Mouse (Mus musculus) gastrocnemius, postnatal 14 days (tissue): ENCODE results near the gene Ubtd1. TPM values are rescaled to one million over a fixed set of nuclear protein-coding genes. Genes with fewer than 3 reads are reported as not detected.
A peak's percentile ranks its signal among the peaks of the same experiment; 100 is the strongest.
"Not testable (repeated sequence)": the region's sequence is repeated elsewhere in the genome, so short reads cannot be mapped to it uniquely, and the experiment has no call there.

ENCODE experiments used
- DNase-seq: peaks from one replicate; pipeline ENCODE4 v3.0.0; 2021; ENCODE audit warnings: mixed read lengths
- intact Hi-C: fragments of 180-260 bp; cut with DNase I; formaldehyde crosslinking; loops from one replicate; pipeline ENCODE4 v1.15.1; 2025; ENCODE audit warnings: low total_unique reads
- total RNA-seq, 2 experiments: library from RNA; stranded (reverse); gene quantifications; 2 replicates each; pipeline ENCODE4 v1.2.3; 2021

Gene Ubtd1
- total RNA-seq, 2 experiments from 2014 or later = 14.8 to 17.4 TPM

DNA sequence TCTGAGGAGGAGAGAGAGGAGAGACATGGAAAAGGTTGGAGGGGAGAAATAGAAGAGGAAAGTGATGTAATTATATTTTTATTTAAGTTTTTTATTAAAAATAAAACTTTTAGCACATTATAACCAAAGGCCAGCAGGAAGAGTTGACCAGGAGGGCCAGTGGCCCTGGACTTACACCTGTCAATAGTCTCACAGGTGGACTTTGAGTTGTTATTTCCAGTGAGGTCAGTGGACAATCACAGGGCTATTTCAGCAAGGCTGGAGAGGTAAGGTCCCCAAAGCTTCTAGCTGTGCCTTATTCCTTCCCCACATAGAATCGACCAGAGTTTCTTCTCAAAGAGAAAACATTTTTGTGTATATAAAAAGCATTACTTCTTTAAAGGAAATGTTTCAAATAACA is 68.7 kb downstream of the Ubtd1 start:
- DNase-seq = no peak
- intact Hi-C loops = no loop called here

DNA sequence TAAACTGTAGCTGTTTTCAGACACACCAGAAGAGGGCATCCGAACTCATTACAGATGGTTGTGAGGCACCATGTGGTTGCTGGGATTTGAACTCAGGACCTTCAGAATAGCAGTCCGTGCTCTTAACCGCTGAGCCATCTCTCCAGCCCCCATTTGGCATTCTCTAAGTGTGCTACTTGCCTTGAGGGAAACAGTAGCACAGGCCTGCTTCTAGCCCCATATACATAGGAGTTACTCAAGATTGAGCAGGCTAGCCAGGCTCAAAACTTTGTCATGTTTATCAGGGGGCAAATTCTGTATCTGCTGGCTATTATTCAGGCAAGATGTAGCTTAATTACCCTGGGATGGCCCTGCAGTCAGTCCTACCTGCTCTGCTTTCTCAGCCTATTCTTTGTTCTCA is 69.8 kb downstream of the Ubtd1 start:
- intact Hi-C loops = no loop called here
- DNase-seq = no peak

DNA sequence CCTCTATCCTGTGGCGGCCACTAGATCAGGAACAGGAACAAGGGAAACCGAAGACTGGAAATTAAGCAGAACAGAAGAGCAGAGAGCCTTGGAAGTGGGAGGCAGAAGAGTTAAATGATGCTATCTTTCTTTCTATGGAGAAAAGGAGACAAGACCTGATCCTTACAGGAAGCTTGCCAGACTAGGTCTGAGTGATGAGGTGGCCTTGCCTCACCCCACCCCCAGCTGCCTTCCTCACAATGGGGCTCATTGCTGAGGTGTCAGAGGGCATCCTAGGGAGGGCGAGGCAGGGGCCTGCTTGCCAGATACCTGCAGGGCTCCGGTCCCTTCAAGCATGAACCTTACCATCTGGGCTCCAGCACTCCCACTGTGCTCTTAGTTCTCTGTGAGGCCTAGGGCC is 70.4 kb downstream of the Ubtd1 start, which contains the start of gene 4933411K16Rik:
TSS of gene 4933411K16Rik (plus strand) at position 301 of the 400 bp plus-strand sequence.
- DNase-seq = no peak
- intact Hi-C loops = no loop called here

DNA sequence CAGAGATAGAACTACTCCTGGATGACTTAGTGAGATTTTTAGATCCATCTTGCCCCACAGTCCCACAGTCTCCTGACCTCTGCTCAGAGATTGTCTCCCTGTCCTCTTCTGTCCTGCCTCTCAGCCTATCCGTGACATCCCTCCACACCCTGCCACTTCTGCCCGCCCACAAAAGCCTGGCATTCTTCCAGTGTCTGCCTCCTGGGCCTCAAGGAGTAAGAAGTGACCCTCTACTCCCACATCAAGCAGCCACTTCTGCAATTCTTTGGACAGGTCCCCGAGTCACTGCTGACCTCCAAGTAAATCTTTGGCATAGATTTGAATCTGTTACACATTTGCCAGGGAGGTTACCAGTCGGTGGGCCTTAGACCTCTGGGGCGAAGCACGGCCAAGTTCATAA is 72.7 kb downstream of the Ubtd1 start:
- no peak for DNase-seq
- intact Hi-C loops = no loop called here

- intact Hi-C loops = no loop called here
- peak; percentile 82 for DNase-seq
Observed at GRCm38 (mm10) chr19:42055881-42056280, 74.3 kb downstream of the Ubtd1 start.

DNA sequence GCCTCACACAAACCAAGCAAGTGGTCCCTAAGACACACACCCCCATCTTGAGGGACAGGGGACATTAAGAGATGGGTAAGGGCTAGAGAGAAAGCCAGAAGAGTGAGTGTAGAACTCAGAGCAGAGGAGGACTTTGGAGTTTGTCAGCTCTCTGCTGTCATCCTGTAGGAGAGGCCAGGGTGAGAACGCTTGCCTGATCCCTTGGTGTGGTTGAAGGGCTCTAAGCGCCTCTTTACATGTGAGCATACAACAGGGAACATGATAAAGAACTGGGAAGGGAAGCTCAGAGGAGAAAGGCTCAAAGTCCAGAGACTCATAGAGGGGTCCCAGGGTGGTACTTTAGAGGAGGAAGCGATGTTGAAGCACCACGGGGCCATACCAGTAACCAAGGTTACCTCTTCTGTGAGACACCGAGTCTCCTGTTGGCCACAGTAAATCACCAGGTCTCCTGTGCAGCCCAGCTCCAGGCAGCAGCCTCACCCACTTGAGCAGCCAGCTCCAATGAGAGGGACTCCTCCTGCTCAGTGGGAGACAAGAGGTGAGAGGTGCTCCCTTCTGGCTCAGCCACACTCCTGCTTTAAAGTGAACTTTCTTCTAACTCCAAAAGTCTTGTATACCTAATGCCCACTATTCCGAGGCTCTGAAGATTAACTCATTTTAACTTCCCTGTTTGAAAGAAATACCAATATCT is 75.3 kb downstream of the Ubtd1 start:
- DNase-seq = no peak
- intact Hi-C loops = no loop called here

- no peak for DNase-seq
Observed at GRCm38 (mm10) chr19:42058426-42058825, 76.9 kb downstream of the Ubtd1 start.

DNA sequence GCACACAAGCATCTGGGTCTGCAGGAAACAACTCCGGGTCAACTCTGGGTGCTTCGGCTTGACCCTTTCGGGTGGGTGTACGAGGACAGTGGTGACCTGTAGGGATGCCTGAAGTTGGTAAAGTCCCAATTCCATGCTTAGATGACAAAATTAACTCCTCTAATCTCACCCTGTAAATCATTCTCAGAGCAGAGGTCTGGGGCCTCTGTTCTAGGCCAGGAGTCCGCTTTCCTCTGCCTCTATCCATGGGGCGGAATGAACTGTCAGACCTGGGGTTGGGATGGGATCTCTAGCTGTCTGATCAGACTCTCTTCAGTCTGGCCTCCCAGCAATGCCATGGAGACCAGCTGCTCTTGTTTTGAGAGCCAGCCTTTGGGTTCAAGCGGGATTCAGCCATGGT is 79.9 kb downstream of the Ubtd1 start:
- intact Hi-C loops = no loop called here
- DNase-seq = no peak

More at GRCm38 (mm10) chr19:42058426-42058825, 76.9 kb downstream of the Ubtd1 start:
- intact Hi-C loops = no loop called here

DNA sequence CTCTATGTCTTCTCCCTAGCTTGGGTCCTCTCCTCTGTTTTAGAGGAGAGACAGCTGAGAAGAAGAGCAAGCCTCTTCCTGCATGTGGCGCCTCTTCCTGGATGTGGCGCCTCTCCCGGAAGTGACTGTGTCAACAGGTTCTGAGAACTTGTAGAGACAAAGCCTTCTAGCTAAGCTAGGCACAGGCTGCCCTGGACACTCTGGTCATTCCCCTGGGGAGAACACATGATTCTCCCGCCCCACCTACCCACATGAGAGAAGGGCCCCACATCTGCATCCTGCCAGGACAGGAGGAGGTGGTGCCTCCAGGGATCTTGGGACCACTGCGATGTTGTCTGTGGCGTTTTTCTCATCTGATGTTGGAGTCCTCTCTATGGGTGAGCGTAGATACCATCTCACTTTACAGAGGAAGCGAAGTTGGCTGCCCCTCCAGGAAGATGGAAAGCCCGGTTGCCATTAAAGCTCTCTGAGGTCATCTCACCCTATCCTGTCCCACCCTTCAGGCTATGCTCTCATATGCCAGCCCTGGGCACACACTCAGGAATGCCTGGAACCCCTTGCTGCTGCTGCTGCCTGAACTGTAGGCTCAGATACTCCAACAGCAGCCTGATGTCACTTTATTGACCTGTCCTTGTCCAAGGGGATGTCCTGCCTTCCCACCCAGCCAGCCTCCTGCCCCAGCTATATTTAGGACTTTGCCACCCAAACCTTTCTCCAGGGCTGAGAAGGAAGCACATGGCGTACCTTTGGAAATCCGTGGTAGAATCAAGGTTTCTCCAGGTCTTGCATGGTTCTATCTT is 87.1 kb downstream of the Ubtd1 start:
- DNase-seq = peak; percentile 43
- intact Hi-C loops = no loop called here

- DNase-seq = no peak
- intact Hi-C loops = no loop called here
Observed at GRCm38 (mm10) chr19:42069241-42069525, 87.6 kb downstream of the Ubtd1 start.

- DNase-seq = no peak
- intact Hi-C loops = loop anchor here (5.0 kb wide), 1 partner anchor 34 kb away; the partner anchor contains the start of gene Ankrd2
Observed at GRCm38 (mm10) chr19:42071221-42071620, 89.7 kb downstream of the Ubtd1 start.

- intact Hi-C loops = loop anchor here (5.0 kb wide), 1 partner anchor 35 kb away; the partner anchor contains the start of gene Ankrd2
- DNase-seq = no peak
Observed at GRCm38 (mm10) chr19:42071886-42072608, 90.5 kb downstream of the Ubtd1 start.

GRCm38 (mm10) chr19:42072802-42073201 is 91.2 kb downstream of the Ubtd1 start:
- intact Hi-C loops = loop anchor here (5.0 kb wide), 1 partner anchor 36 kb away; the partner anchor contains the start of gene Ankrd2
- no peak for DNase-seq

DNA sequence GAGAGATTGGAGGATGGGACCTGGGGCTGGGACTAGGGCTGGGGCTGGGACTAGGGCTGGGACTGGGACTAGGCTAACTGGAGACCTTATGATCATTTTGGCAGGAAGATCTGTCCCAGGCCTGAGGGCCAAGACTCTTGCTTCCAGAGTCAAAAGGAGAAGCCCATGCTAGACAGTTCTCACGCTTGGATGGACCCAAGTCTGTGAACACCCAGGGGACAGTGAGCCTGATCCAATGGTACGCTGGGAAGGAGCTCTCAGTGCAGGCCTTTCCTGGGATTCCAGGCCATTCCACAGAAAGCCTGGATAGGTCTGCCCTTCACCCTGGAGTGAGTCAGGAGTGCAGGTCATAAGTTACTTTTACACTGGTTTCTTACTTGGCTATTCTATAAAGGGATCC is 93.5 kb downstream of the Ubtd1 start:
- intact Hi-C loops = no loop called here
- DNase-seq = peak; percentile 27

- intact Hi-C loops = no loop called here
- no peak for DNase-seq
Observed at GRCm38 (mm10) chr19:42075992-42076391, 94.4 kb downstream of the Ubtd1 start.

DNA sequence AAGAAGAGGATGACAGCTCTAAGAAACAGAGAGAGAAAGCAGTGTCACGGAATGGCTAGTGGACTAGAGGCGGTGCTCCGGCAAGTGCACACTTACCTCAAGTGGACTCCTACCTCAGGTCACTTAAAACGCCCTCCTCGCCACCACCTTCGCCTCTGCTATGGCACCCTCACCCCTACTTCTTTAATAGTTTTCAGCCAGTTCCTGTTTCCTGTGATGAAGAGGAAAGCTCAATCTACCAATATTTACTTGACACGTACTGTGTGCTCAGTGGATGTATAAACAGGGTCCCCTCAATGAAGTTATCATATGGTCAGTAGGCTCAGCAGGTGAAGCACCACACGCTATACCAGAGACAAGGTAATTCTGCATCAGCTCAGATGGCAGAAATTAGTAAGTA is 97.0 kb downstream of the Ubtd1 start:
- no peak for DNase-seq
- intact Hi-C loops = no loop called here

GRCm38 (mm10) chr19:42079006-42079405 is 97.4 kb downstream of the Ubtd1 start:
- intact Hi-C loops = no loop called here
- DNase-seq = no peak

- no peak for DNase-seq
- intact Hi-C loops = no loop called here
Observed at GRCm38 (mm10) chr19:42079950-42080349, 98.4 kb downstream of the Ubtd1 start.

GRCm38 (mm10) chr19:42080469-42080868 is 98.9 kb downstream of the Ubtd1 start:
- no peak for DNase-seq
- intact Hi-C loops = no loop called here

DNA sequence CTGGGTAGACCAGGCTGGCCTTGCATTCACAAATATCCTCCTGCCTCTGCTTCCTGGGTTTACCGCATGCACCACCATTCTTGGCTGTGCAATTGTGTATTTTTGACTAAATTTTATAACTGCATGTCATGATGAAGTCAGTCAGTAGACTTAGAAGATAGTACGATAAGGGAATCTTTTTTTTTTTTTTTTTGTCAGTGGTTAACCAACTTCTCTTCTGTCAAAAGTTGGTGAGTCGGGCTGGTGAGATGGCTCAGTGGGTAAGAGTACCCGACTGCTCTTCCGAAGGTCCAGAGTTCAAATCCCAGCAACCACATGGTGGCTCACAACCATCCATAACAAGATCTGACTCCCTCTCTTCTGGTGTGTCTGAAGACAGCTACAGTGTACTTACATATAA is 100.0 kb downstream of the Ubtd1 start:
- DNase-seq, intact Hi-C loops: not testable (repeated sequence)
